In the genomic region with DNA sequence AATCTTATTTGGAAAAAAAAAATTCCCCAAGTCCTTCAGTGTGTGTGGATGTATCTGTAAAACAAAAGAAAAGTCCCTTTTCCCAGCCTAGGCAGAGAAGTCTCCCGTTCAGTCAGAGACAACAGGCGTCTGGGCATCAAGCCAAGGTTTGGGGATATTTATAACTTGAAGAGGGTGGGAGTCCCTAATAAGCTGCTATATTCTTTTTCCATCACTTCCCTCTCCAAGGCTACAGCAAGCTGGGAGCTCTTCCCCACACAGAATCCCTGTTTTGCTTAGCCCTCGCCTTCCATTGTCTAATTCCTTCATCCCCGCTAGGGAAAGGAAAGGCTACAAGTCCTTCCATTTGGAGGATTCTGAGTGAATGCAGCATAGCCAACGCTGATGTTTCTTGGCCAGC, we compare ENCODE assay signal across 8 mouse cellular contexts. TPM values are rescaled to one million over a fixed set of nuclear protein-coding genes. Genes with fewer than 3 reads are reported as not detected.
DNase-seq lines count a peak whose midpoint lies in the region; ATAC-seq and TF ChIP-seq lines count a peak whose summit lies in the region.

Zfp46 (plus strand) TSS at position 229 of the 400 bp plus-strand sequence.

- H3K9me3 ChIP-seq in hindbrain, embryonic 13.5 days = peaks cover 8% of the 10 kb centered on the region; the same call in 1 of the 2 replicates
- H3K9me3 ChIP-seq in lung, embryonic 15.5 days = no peaks in the 10 kb centered on the region

- H3K27ac ChIP-seq in cerebellum, adult 2 months (ENCODE audit: insufficient read depth, low read length) = peak within 1 kb of the TSS; percentile 72
- H3K27ac ChIP-seq in hindbrain, embryonic 13.5 days = peak within 1 kb of the TSS; percentile 95
- peak within 1 kb of the TSS; percentile 95 for H3K27ac ChIP-seq in lung, embryonic 15.5 days

- H3K4me1 ChIP-seq in cerebellum, adult 2 months (ENCODE audit: control insufficient read depth, insufficient read depth, low read length) = peaks cover 3% of the 10 kb centered on the region; the same call in 1 of the 2 replicates
- H3K4me1 ChIP-seq in hindbrain, embryonic 13.5 days (replicated peaks) = peaks cover 45% of the 10 kb centered on the region
- peaks cover 44% of the 10 kb centered on the region for H3K4me1 ChIP-seq in lung, embryonic 15.5 days

- DNase-seq in NIH3T3 (ENCODE audit: low read depth) = peak; percentile 60
- peak; percentile 69 to 79 for DNase-seq in cerebellum, adult 2 months
- peak; percentile 77 to 89 for DNase-seq in frontal cortex, postnatal 36 days (ENCODE audit: low spot score in 2 of 2)
- peak; percentile 73 to 93 for DNase-seq in layer of hippocampus, postnatal 14 days (ENCODE audit: low spot score in 2 of 2)
- DNase-seq in right cerebral cortex, adult 2 months (ENCODE audit: low spot score in 2 of 2) = peak; percentile 88 to 93
- DNase-seq in thymus, postnatal 14 days = no peak

- H3K4me2 ChIP-seq in hindbrain, embryonic 13.5 days = peak within 1 kb of the TSS; percentile 87
- peak within 1 kb of the TSS; percentile 74 for H3K4me2 ChIP-seq in lung, embryonic 15.5 days

- H3K27me3 ChIP-seq in cerebellum, adult 2 months (ENCODE audit: control insufficient read depth, insufficient read depth, low read length) = no peaks in the 10 kb centered on the region
- H3K27me3 ChIP-seq in hindbrain, embryonic 13.5 days = peaks cover 18% of the 10 kb centered on the region
- no peaks in the 10 kb centered on the region for H3K27me3 ChIP-seq in lung, embryonic 15.5 days

- no peak for TF ChIP-seq POLR2A in cerebellum, adult 2 months (IDR thresholded peaks at IDR 0.05; ENCODE audit: borderline replicate concordance, insufficient read depth, low read length)

- no peak for ATAC-seq in hindbrain, embryonic 13.5 days (ENCODE audit: low FRiP score)
- ATAC-seq in lung, embryonic 15.5 days (ENCODE audit: borderline replicate concordance, extremely low read depth, low FRiP score, low TSS enrichment) = peak; percentile 23; the same call in 1 of the 2 replicates

- H3K36me3 ChIP-seq in hindbrain, embryonic 13.5 days = peaks cover 22% of the 10 kb centered on the region
- peaks cover 23% of the 10 kb centered on the region for H3K36me3 ChIP-seq in lung, embryonic 15.5 days

- WGBS in cerebellum, adult 2 months = 2% methylated on average over 5 of the region's 5 CpGs
- 26% methylated on average over 5 of the region's 5 CpGs for WGBS in hindbrain, embryonic 13.5 days
- 10% methylated on average over 5 of the region's 5 CpGs for WGBS in lung, embryonic 15.5 days

- TF ChIP-seq CTCF in cerebellum, adult 2 months (IDR thresholded peaks at IDR 0.05; ENCODE audit: borderline replicate concordance, insufficient read depth, low read depth, low read length) = no peak

- H3K4me3 ChIP-seq in cerebellum, adult 2 months (replicated peaks; ENCODE audit: insufficient read depth, low read depth, low read length) = peak within 1 kb of the TSS; percentile 92
- H3K4me3 ChIP-seq in hindbrain, embryonic 13.5 days = peak within 1 kb of the TSS; percentile 73
- peak within 1 kb of the TSS; percentile 71 for H3K4me3 ChIP-seq in lung, embryonic 15.5 days

- H3K9ac ChIP-seq in hindbrain, embryonic 13.5 days = peak within 1 kb of the TSS; percentile 88
- peak within 1 kb of the TSS; percentile 71 for H3K9ac ChIP-seq in lung, embryonic 15.5 days

RNA-seq across cellular contexts. Expression of gene Zfp46, which starts in this region (rescaled TPM):
- 26.3 and 29.8 TPM in 2 replicates for polyA plus RNA-seq in cerebellum, adult 2 months (2012; rRNA removed)
- 41.3 and 44.5 TPM in 2 replicates for polyA plus RNA-seq in hindbrain, embryonic 13.5 days (2015; fragmentation: Nextera tagmentation; extraction: Ambion mirVana)
- 10 to 100 TPM; 69.9 to 74.4 TPM for total RNA-seq in layer of hippocampus, postnatal 14 days (2021)
- polyA plus RNA-seq in lung, embryonic 15.5 days (2015; fragmentation: Nextera tagmentation; extraction: Ambion mirVana) = 23.9 and 25.6 TPM in 2 replicates
